Mouse (Mus musculus) heart, adult 2 months (tissue): ENCODE results near the gene Ppt1. TPM values are rescaled to one million over a fixed set of nuclear protein-coding genes. Genes with fewer than 3 reads are reported as not detected.

Source experiments
- DNase-seq, 2 experiments: peaks; one replicate each; pipeline ENCODE4 v3.0.0; 2021
- H3K27ac ChIP-seq: fragments of 200-600 bp; 2 replicates; pipeline ENCODE4 v1.8.1; 2022
- H3K27me3 ChIP-seq: fragments of 200-500 bp; 2 replicates; pipeline ENCODE4 v1.6.1; 2012; ENCODE audit warnings: mild to moderate bottlenecking, low read length, inconsistent platforms, mixed read lengths; ENCODE audit not compliant: control insufficient read depth, insufficient read depth
- H3K36me3 ChIP-seq: fragments of 200-500 bp; 2 replicates; pipeline ENCODE4 v1.6.1; 2012; ENCODE audit warnings: low read length, inconsistent platforms; ENCODE audit not compliant: control insufficient read depth, insufficient read depth
- H3K4me1 ChIP-seq: fragments of 200-500 bp; 2 replicates; pipeline ENCODE4 v1.6.1; 2011; ENCODE audit warnings: low read length; ENCODE audit not compliant: control insufficient read depth, insufficient read depth
- H3K4me3 ChIP-seq: fragments of 200-600 bp; 2 replicates; pipeline ENCODE4 v1.8.1; 2022
- H3K79me2 ChIP-seq: fragments of 200-500 bp; replicated peaks from 2 replicates; pipeline ENCODE4 v1.6.1; 2012; ENCODE audit warnings: mild to moderate bottlenecking, inconsistent platforms, low read length, moderate library complexity, mixed read lengths; ENCODE audit not compliant: control insufficient read depth, insufficient read depth
- H3K9ac ChIP-seq: fragments of 200-500 bp; 2 replicates; pipeline ENCODE4 v1.6.1; 2012; ENCODE audit warnings: low read depth, mild to moderate bottlenecking, control low read depth, inconsistent platforms, low read length, mixed read lengths
- CTCF ChIP-seq: fragments of 200-600 bp; IDR thresholded peaks from 2 replicates; pipeline ENCODE4 v1.8.1; 2022; ENCODE audit warnings: antibody characterized with exemption, mild to moderate bottlenecking, moderate library complexity
- EP300 ChIP-seq: fragments of 200-500 bp; IDR thresholded peaks from 2 replicates; pipeline ENCODE4 v1.6.1; 2011; ENCODE audit warnings: low read depth, low read length, control low read depth; ENCODE audit not compliant: insufficient read depth
- POLR2A ChIP-seq: fragments of 200-500 bp; IDR thresholded peaks from 2 replicates; pipeline ENCODE4 v1.6.1; 2011; ENCODE audit warnings: mild to moderate bottlenecking, low read depth, low read length, control low read depth; ENCODE audit not compliant: insufficient read depth
- whole genome bisulfite sequencing: fragments of 180-500 bp; shearing (Covaris S2); methylation state at CpG from one replicate; pipeline ENCODE4 v1.1.7; 2018; 5-methylcytosine and 5-hydroxymethylcytosine counted together
- intact Hi-C: fragments of 180-260 bp; cut with DNase I; formaldehyde crosslinking; loops from one replicate; pipeline ENCODE4 v1.15.1; 2025
- polyA plus RNA-seq: library from polyadenylated mRNA; depleted of rRNA; stranded (reverse); fragments of >200 nt; gene quantifications from 2 replicates; pipeline ENCODE4 v1.2.3, GENCODE M21; 2012
- total RNA-seq, 2 experiments: library from RNA; stranded (reverse); gene quantifications; 2 replicates each; pipeline ENCODE4 v1.2.3; 2021

The Ppt1 gene
- total and polyA plus RNA-seq, 3 experiments: 35.3 to 42.9 (median 41.6) TPM

- WGBS: 74% methylated on average over 6 of the region's 6 CpGs
- Histone ChIP-seq H3K9ac (no peak overlapping the region), H3K4me1 (peaks cover 4% of the 10 kb centered on the region), H3K79me2 (no peaks in the 10 kb centered on the region), H3K4me3 (no peak overlapping the region), H3K27ac (no peak overlapping the region), H3K36me3 (peaks cover 8% of the 10 kb centered on the region), H3K27me3 (no peaks in the 10 kb centered on the region)
- TF ChIP-seq EP300 (no peak), POLR2A (no peak), CTCF (no peak)
- intact Hi-C loops: loop anchor here (5.0 kb wide), 1 partner anchor 45 kb away; no protein-coding TSS in a partner anchor
- DNase-seq: no peak
Observed at GRCm38 (mm10) chr4:122837180-122837730, 1.2 kb downstream of the Ppt1 start.

DNA sequence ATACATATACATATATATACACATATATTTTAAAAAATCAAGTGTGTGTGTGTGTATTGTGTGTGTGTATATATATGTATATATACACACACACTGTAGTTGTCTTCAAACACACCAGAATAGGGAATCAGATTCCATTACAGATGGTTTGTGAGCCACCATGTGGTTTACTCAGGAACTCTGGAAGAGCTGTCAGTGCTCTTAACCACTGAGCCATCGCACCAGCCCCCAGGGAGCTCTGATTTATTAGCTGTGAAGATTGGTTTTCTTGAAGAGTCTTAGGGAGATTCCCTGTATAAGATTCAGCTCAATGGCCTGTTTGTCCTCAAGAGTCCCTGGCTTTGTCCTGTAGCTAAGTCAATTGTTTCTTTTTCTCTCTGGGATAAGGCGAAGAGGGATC lies 2.0 kb downstream of the Ppt1 start:
- Histone ChIP-seq H3K36me3 (peaks cover 10% of the 10 kb centered on the region), H3K9ac (no peak overlapping the region), H3K79me2 (no peaks in the 10 kb centered on the region), H3K4me1 (peaks cover 4% of the 10 kb centered on the region), H3K27me3 (no peaks in the 10 kb centered on the region), H3K4me3 (no peak overlapping the region), H3K27ac (no peak overlapping the region)
- TF ChIP-seq POLR2A (no peak), EP300 (no peak), CTCF (no peak)
- WGBS: 88% methylated on average over 2 of the region's 2 CpGs
- intact Hi-C loops: loop anchor here (5.0 kb wide), 1 partner anchor 44 kb away; no protein-coding TSS in a partner anchor
- no peak for DNase-seq

DNA sequence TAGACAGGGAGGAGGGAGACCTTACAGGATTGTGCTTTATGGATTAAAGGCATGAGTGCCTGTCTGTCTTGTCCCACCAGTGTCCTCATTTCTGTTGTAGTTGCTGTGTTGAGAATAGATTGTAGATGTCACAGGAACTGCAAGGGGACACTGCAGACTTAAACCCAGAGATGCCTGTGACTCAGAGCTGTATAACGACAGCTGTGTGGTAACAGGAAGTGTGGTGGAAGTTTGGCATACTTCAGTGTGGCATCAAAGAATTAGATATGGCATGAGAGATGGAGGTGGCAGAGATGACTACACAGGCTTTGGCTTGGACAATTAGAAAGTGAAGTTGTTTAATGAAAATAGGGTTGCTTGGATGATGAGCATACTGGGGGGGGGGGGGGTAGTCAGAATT lies 2.4 kb downstream of the Ppt1 start:
- Histone ChIP-seq H3K79me2 (no peaks in the 10 kb centered on the region), H3K27ac (no peak overlapping the region), H3K36me3 (peaks cover 10% of the 10 kb centered on the region), H3K9ac (no peak overlapping the region), H3K4me3 (no peak overlapping the region), H3K27me3 (no peaks in the 10 kb centered on the region), H3K4me1 (peaks cover 4% of the 10 kb centered on the region)
- intact Hi-C loops: loop anchor here (5.0 kb wide), 1 partner anchor 44 kb away; no protein-coding TSS in a partner anchor
- 23% methylated on average over 1 of the region's 1 CpGs for WGBS
- no peak for DNase-seq
- no peak for TF ChIP-seq CTCF
- TF ChIP-seq EP300: no peak
- TF ChIP-seq POLR2A: no peak

DNA sequence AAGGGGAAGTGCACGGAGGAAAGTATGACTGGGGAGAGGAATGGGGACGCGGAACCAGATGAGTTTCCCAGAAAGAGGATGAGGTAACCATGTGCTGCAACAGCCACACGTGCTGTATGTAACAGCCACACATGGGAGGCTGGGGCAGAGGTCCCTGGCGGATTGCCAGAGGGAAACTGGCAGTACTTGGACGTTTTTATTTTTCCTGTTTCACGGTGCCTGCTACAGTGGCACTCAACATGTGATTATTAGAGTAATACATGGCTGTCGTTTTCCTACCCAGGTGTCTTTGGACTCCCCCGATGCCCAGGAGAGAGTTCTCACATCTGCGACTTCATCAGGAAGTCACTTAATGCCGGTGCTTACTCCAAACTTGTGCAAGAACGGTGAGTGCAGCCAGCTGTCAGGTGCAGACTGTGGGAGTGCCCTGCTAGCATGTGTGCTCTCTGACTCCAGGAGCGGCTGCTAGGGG lies 12.1 kb downstream of the Ppt1 start:
- intact Hi-C loops: no loop called here
- TF ChIP-seq EP300: no peak
- TF ChIP-seq CTCF: no peak
- TF ChIP-seq POLR2A: no peak
- Histone ChIP-seq H3K36me3 (no peaks in the 10 kb centered on the region; the same call in 1 of the 2 replicates), H3K9ac (no peak overlapping the region), H3K4me3 (no peak overlapping the region), H3K27ac (no peak overlapping the region), H3K4me1 (no peaks in the 10 kb centered on the region), H3K79me2 (no peaks in the 10 kb centered on the region), H3K27me3 (no peaks in the 10 kb centered on the region)
- DNase-seq: peak; percentile 45 to 58
- WGBS: 29% methylated on average over 13 of the region's 13 CpGs

DNA sequence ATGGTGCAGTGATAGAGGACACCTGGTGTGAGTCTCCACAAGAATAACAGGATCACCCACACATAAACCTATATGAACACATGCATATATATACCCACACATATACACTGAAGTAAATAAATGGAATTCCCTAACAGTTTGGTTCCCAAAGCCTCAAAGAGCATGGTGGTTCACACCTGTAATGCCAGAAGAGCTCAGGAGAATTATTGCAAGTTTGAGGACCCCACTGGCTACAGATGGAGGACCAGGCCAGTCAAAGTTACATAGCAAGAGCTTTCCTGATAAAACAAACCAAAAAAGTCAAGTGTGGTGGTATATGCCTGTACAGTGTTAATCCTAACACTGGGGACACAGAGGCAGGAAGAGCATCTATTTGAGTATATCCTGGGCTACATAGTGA lies 15.5 kb downstream of the Ppt1 start:
- intact Hi-C loops: no loop called here
- no peak for TF ChIP-seq POLR2A
- no peak for TF ChIP-seq EP300
- no peak for TF ChIP-seq CTCF
- H3K9ac ChIP-seq: no peak overlapping the region
- no peaks in the 10 kb centered on the region; the same call in 1 of the 2 replicates for H3K36me3 ChIP-seq
- no peaks in the 10 kb centered on the region for H3K4me1 ChIP-seq
- DNase-seq: no peak
- H3K27ac ChIP-seq: no peak overlapping the region
- H3K27me3 ChIP-seq: no peaks in the 10 kb centered on the region
- no peak overlapping the region for H3K4me3 ChIP-seq
- no peaks in the 10 kb centered on the region for H3K79me2 ChIP-seq

DNA sequence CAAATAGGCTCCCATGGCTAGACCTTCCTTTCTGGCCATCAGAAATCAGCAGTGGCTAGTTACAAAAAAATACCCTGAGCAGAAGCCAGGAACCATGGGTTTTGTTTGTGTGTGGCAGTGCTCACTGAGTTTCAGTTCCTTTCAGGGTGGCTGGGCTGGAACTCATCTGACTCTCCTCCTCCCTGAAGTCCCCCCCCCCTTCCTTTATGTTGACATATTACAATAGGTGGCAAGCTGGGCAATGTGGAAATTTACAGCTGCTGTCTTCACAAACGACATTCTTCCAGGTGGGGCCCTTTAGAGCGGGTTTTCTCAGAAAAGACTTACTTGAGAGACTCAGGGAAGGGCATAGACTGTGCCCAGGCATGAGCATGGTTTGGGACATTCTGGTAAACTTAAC lies 17.6 kb downstream of the Ppt1 start:
- intact Hi-C loops: no loop called here
- DNase-seq: peak in 1 of 2 experiments; percentile 24

More for the DNA sequence above, 17.6 kb downstream of the Ppt1 start:
- Histone ChIP-seq H3K4me3 (no peak overlapping the region), H3K79me2 (no peaks in the 10 kb centered on the region), H3K4me1 (no peaks in the 10 kb centered on the region), H3K27me3 (no peaks in the 10 kb centered on the region), H3K9ac (no peak overlapping the region), H3K27ac (no peak overlapping the region), H3K36me3 (peaks cover 10% of the 10 kb centered on the region)
- 66% methylated on average over 2 of the region's 2 CpGs for WGBS
- TF ChIP-seq CTCF: no peak
- TF ChIP-seq EP300: no peak
- TF ChIP-seq POLR2A: no peak
